Mouse (Mus musculus) lung, postnatal 0 days (tissue): Measurements from ENCODE around the gene Mtif3. TPM values are rescaled to one million over a fixed set of nuclear protein-coding genes. Genes with fewer than 3 reads are reported as not detected.

Experiments
- ATAC-seq: fragments of 200-750 bp; cut with Nextera tagmentation; 2 replicates; pipeline ENCODE4 v1.8.0; 2017; ENCODE audit warnings: moderate library complexity
- DNase-seq: peaks from one replicate; pipeline ENCODE4 v3.0.0-alpha.2; 2016; ENCODE audit warnings: low spot score
- H3K27ac ChIP-seq: fragments of 300-500 bp; sonication (generic); 2 replicates; pipeline ENCODE4 v1.5.1; 2014; ENCODE audit warnings: antibody characterized with exemption, mild to moderate bottlenecking, low read length, mixed read lengths
- H3K27me3 ChIP-seq: fragments of 300-500 bp; sonication (generic); replicated peaks from 2 replicates; pipeline ENCODE4 v1.6.1; 2014; ENCODE audit warnings: low read length, mixed read lengths; ENCODE audit not compliant: insufficient read depth
- H3K36me3 ChIP-seq: fragments of 300-500 bp; sonication (generic); 2 replicates; pipeline ENCODE4 v1.6.1; 2014; ENCODE audit warnings: low read length, mixed read lengths; ENCODE audit not compliant: insufficient read depth
- H3K4me1 ChIP-seq: fragments of 300-500 bp; sonication (generic); 2 replicates; pipeline ENCODE4 v1.6.1; 2014; ENCODE audit warnings: antibody characterized with exemption, low read depth, low read length, mixed read lengths; ENCODE audit not compliant: insufficient read depth
- H3K4me2 ChIP-seq: fragments of 300-500 bp; sonication (generic); replicated peaks from 2 replicates; pipeline ENCODE4 v1.6.1; 2014; ENCODE audit warnings: low read depth, mild to moderate bottlenecking, low read length, moderate library complexity, mixed read lengths
- H3K4me3 ChIP-seq: fragments of 300-500 bp; sonication (generic); 2 replicates; pipeline ENCODE4 v1.5.1; 2014; ENCODE audit warnings: low read depth, low read length
- H3K9ac ChIP-seq: fragments of 300-500 bp; sonication (generic); replicated peaks from 2 replicates; pipeline ENCODE4 v1.6.1; 2014; ENCODE audit warnings: low read depth, mild to moderate bottlenecking
- H3K9me3 ChIP-seq: fragments of 300-500 bp; sonication (generic); 2 replicates; pipeline ENCODE4 v1.6.1; 2016; ENCODE audit warnings: low read length, mixed read lengths
- CTCF ChIP-seq: IDR thresholded peaks from 2 replicates; pipeline ENCODE4 v1.5.1; 2016; ENCODE audit warnings: antibody characterized with exemption, mild to moderate bottlenecking
- EP300 ChIP-seq: IDR thresholded peaks from 2 replicates; pipeline ENCODE4 v1.6.1; 2016; ENCODE audit warnings: antibody characterized with exemption, mild to moderate bottlenecking, control low read depth
- WGBS: fragments of 180-500 bp; shearing (Covaris S2); extraction: QIAGEN DNeasy Blood & Tissue Kit; methylation state at CpG from one replicate; pipeline ENCODE4 v1.1.7; 2014; 5-methylcytosine and 5-hydroxymethylcytosine counted together
- polyA plus RNA-seq: library from polyadenylated mRNA; unstranded; fragments of >200 nt; fragmentation: Nextera tagmentation; extraction: Ambion mirVana; gene quantifications from 2 replicates; pipeline ENCODE4 v1.2.1, GENCODE M21; 2015

The Mtif3 gene
- polyA plus RNA-seq, 1 experiment from 2014 or later = 19.2 TPM

- TF ChIP-seq EP300 = no peak
- TF ChIP-seq CTCF = no peak
- 82% methylated on average over 18 of the region's 18 CpGs for WGBS
- Histone ChIP-seq H3K4me3 (no peak overlapping the region), H3K27me3 (no peaks in the 10 kb centered on the region), H3K9ac (no peak overlapping the region), H3K9me3 (no peaks in the 10 kb centered on the region), H3K4me1 (no peaks in the 10 kb centered on the region), H3K27ac (no peak overlapping the region), H3K36me3 (peaks cover 53% of the 10 kb centered on the region), H3K4me2 (no peak overlapping the region)
- ATAC-seq (no peak), DNase-seq (no peak)
Observed at GRCm38 (mm10) chr5:146956678-146957077, 6.9 kb downstream of the Mtif3 start.

GRCm38 (mm10) chr5:146955651-146956050 is 7.9 kb downstream of the Mtif3 start:
- Histone ChIP-seq H3K27ac (no peak overlapping the region), H3K4me3 (no peak overlapping the region), H3K27me3 (no peaks in the 10 kb centered on the region), H3K4me2 (no peak overlapping the region), H3K9ac (no peak overlapping the region), H3K4me1 (no peaks in the 10 kb centered on the region), H3K9me3 (no peaks in the 10 kb centered on the region), H3K36me3 (peaks cover 53% of the 10 kb centered on the region)
- no peak for TF ChIP-seq CTCF
- no peak for TF ChIP-seq EP300
- 84% methylated on average over 5 of the region's 5 CpGs for WGBS
- DNase-seq = no peak
- no peak for ATAC-seq

DNA sequence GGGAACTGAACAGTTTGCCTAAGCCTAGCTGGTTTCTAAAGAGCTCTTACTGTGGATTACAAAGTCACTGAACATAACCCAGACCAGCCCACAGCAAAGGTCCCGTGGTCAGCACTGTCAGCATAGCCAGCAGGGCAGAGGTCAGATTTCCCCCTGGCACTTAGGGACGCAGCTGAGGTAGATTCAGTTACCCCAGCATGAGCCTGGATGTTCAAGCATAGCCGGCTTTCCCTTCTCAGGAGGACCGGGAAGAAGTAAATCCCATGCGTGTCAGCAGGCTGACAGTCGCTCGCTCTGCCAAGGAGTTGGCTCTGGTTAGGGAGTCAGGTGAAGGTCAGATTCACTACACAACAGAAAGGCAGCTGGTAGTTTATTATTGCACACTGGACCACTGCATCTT is 9.0 kb downstream of the Mtif3 start:
- 86% methylated on average over 7 of the region's 7 CpGs for WGBS
- no peak overlapping the region for H3K4me3 ChIP-seq
- H3K4me2 ChIP-seq = no peak overlapping the region
- H3K27ac ChIP-seq = no peak overlapping the region
- H3K9ac ChIP-seq = no peak overlapping the region
- H3K36me3 ChIP-seq = peaks cover 53% of the 10 kb centered on the region
- H3K9me3 ChIP-seq = no peaks in the 10 kb centered on the region
- ATAC-seq (no peak), DNase-seq (no peak)
- TF ChIP-seq CTCF = no peak
- TF ChIP-seq EP300 = no peak
- H3K4me1 ChIP-seq = no peaks in the 10 kb centered on the region
- no peaks in the 10 kb centered on the region for H3K27me3 ChIP-seq

GRCm38 (mm10) chr5:146948508-146949088 is 15.0 kb downstream of the Mtif3 start, which contains the start of gene Gtf3a:
Gene Gtf3a, plus strand, starts transcription at chr5:146948657.
- ATAC-seq (peak; percentile 95), DNase-seq (peak; percentile 96)
- Histone ChIP-seq H3K4me3 (peak within 1 kb of the TSS; percentile 61), H3K9ac (peak within 1 kb of the TSS; percentile 64), H3K36me3 (peaks cover 19% of the 10 kb centered on the region; the same call in 1 of the 2 replicates), H3K9me3 (no peaks in the 10 kb centered on the region), H3K27me3 (no peaks in the 10 kb centered on the region), H3K27ac (peak within 1 kb of the TSS; percentile 76), H3K4me2 (peak within 1 kb of the TSS; percentile 88), H3K4me1 (no peaks in the 10 kb centered on the region)
- TF ChIP-seq CTCF = peak; percentile 10; the same call in 1 of the 2 replicates
- TF ChIP-seq EP300 = no peak
- WGBS = under 1% methylated on average over 50 of the region's 62 CpGs

GRCm38 (mm10) chr5:146948041-146948507 is 15.5 kb downstream of the Mtif3 start:
- Histone ChIP-seq H3K36me3 (peaks cover 14% of the 10 kb centered on the region; the same call in 1 of the 2 replicates), H3K9me3 (no peaks in the 10 kb centered on the region), H3K27me3 (no peaks in the 10 kb centered on the region), H3K27ac (peak overlapping the region; percentile 76), H3K4me2 (peak overlapping the region; percentile 88), H3K4me3 (peak overlapping the region; percentile 61), H3K4me1 (no peaks in the 10 kb centered on the region), H3K9ac (peak overlapping the region; percentile 64; the same call in 1 of the 2 replicates)
- DNase-seq (peak; percentile 13), ATAC-seq (no peak)
- WGBS = 9% methylated on average over 10 of the region's 10 CpGs
- TF ChIP-seq CTCF (no peak), EP300 (no peak)

- Histone ChIP-seq H3K4me1 (no peaks in the 10 kb centered on the region), H3K36me3 (peaks cover 8% of the 10 kb centered on the region; the same call in 1 of the 2 replicates), H3K9me3 (no peaks in the 10 kb centered on the region), H3K4me3 (no peak overlapping the region), H3K27ac (no peak overlapping the region), H3K9ac (no peak overlapping the region), H3K4me2 (no peak overlapping the region), H3K27me3 (no peaks in the 10 kb centered on the region)
- no peak for TF ChIP-seq CTCF
- WGBS = 80% methylated on average over 6 of the region's 6 CpGs
- DNase-seq (no peak), ATAC-seq (no peak)
Observed at GRCm38 (mm10) chr5:146947497-146947896, 16.1 kb downstream of the Mtif3 start.
